Mouse (Mus musculus): ENCODE data around the gene Srrm4.

DNA sequence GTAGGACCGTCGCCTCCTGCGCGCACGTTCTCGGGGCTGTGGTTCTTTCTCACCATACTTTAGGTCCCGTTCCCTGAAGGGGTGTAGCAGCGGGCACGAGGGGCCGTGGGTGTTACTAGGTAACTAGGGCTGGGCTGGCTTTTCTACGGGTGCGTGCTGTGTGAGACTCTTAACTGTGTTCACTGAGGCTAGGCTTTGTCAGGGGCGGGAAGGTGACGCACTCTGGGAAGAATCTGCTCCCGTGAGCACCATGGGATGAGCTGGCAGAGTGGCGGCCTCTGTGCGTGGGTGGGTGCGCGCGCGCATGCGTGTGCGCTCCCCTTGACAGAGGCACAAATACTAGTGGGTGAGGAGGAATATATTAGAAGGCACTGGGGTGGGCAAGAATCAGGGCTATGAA lies 145.1 kb downstream of the Srrm4 start:
- no peak for TF ChIP-seq EP300 (IDR thresholded peaks at IDR 0.05; ENCODE audit: low read depth)
- no peak for TF ChIP-seq CTCF (IDR thresholded peaks at IDR 0.05; ENCODE audit: low read depth)

All from heart, postnatal 0 days (tissue).